Mouse (Mus musculus) ES-E14 (cell line): ENCODE data around the gene Nrip2. TPM values are rescaled to one million over a fixed set of nuclear protein-coding genes. Genes with fewer than 3 reads are reported as not detected.

ENCODE experiments used
- DNase-seq: peaks from one replicate; pipeline ENCODE4 v3.0.0-alpha.2; 2013; ENCODE audit warnings: low read depth, low spot score
- H3K27ac ChIP-seq: 2 replicates; pipeline ENCODE4 v1.5.1; 2012; ENCODE audit warnings: low read depth, mild to moderate bottlenecking, low read length, moderate library complexity, mixed read lengths; ENCODE audit not compliant: poor library complexity, insufficient read depth, severe bottlenecking
- H3K36me3 ChIP-seq: 2 replicates; pipeline ENCODE4 v1.6.1; 2012; ENCODE audit warnings: mild to moderate bottlenecking, low read length, moderate library complexity, mixed read lengths; ENCODE audit not compliant: control insufficient read depth, poor library complexity, insufficient read depth, severe bottlenecking
- H3K4me1 ChIP-seq, 2 experiments: fragments of 150-350 bp in 1 of 2; sonication (generic) in 1 of 2; 2 replicates each; pipeline ENCODE4 v1.6.1; 2012; ENCODE audit warnings: low read length in 2 of 2, mild to moderate bottlenecking in 1 of 2, mixed read lengths in 1 of 2; ENCODE audit not compliant: control insufficient read depth in 2 of 2, insufficient read depth in 2 of 2, poor library complexity in 1 of 2
- H3K4me3 ChIP-seq, 2 experiments: fragments of 150-350 bp in 1 of 2; sonication (generic) in 1 of 2; 2 replicates each; pipeline ENCODE4 v1.5.1; 2012; ENCODE audit warnings: low read length in 2 of 2, low read depth in 1 of 2, mild to moderate bottlenecking in 1 of 2, mixed read lengths in 1 of 2; ENCODE audit not compliant: insufficient read depth in 1 of 2, poor library complexity in 1 of 2, severe bottlenecking in 1 of 2
- H3K9ac ChIP-seq: 2 replicates; pipeline ENCODE4 v1.6.1; 2012; ENCODE audit warnings: low read depth, mild to moderate bottlenecking, low read length, mixed read lengths; ENCODE audit not compliant: poor library complexity, insufficient read depth, severe bottlenecking
- H3K9me3 ChIP-seq: fragments of 150-350 bp; sonication (generic); 2 replicates; pipeline ENCODE4 v1.6.1; 2012; ENCODE audit warnings: low read depth, mild to moderate bottlenecking, low read length; ENCODE audit not compliant: control insufficient read depth, insufficient read depth
- CHD2 ChIP-seq: IDR thresholded peaks from 2 replicates; pipeline ENCODE4 v1.6.1; 2014; ENCODE audit warnings: mild to moderate bottlenecking, low read depth, low read length, inconsistent platforms
- HCFC1 ChIP-seq: IDR thresholded peaks from 2 replicates; pipeline ENCODE4 v1.6.1; 2012; ENCODE audit warnings: low read length, inconsistent platforms, borderline replicate concordance; ENCODE audit not compliant: insufficient read depth
- MAFK ChIP-seq: IDR thresholded peaks from 2 replicates; pipeline ENCODE4 v1.6.1; 2014; ENCODE audit warnings: mild to moderate bottlenecking, low read depth, low read length, inconsistent platforms; ENCODE audit not compliant: insufficient read depth
- ZC3H11A ChIP-seq: IDR thresholded peaks from 2 replicates; pipeline ENCODE4 v1.6.1; 2012; ENCODE audit warnings: low read depth, mild to moderate bottlenecking, inconsistent platforms, low read length, borderline replicate concordance
- ZNF384 ChIP-seq: IDR thresholded peaks from 2 replicates; pipeline ENCODE4 v1.6.1; 2012; ENCODE audit warnings: low read depth, low read length, inconsistent platforms
- in situ Hi-C, 2 experiments: fragments of 600-800 bp; cut with MboI; formaldehyde crosslinking; loops; one replicate each; pipeline ENCODE4 v1.15.1; 2025; ENCODE audit warnings: low sequenced_read_pairs in 2 of 2, inconsistent platforms in 1 of 2; ENCODE audit not compliant: unreplicated experiment in 2 of 2
- total RNA-seq: library from RNA; depleted of rRNA; stranded (reverse); fragments of 300-350 nt; gene quantifications from 2 replicates; pipeline ENCODE4 v1.2.3, GENCODE M21; 2012

The Nrip2 gene
- total RNA-seq, 1 experiment: 0.27 TPM

- peaks cover 10 to 20% of the 10 kb centered on the region in 2 experiments; a peak in 3 of 4 replicates for H3K4me1 ChIP-seq
- in situ Hi-C loops: no loop called here
- TF ChIP-seq ZNF384: no peak
- no peak for TF ChIP-seq CHD2
- peak; percentile 60; the same call in 1 of the 2 replicates for TF ChIP-seq HCFC1
- H3K9me3 ChIP-seq: no peaks in the 10 kb centered on the region
- H3K27ac ChIP-seq: peak within 1 kb of the TSS; percentile 54
- H3K36me3 ChIP-seq: peaks cover 32% of the 10 kb centered on the region
- DNase-seq: peak; percentile 87
- H3K9ac ChIP-seq: peak within 1 kb of the TSS; percentile 89
- H3K4me3 ChIP-seq: peak within 1 kb of the TSS; percentile 89 to 93
Observed at GRCm38 (mm10) chr6:128438317-128438870, 39.3 kb downstream of the Nrip2 start, which contains the start of gene Fkbp4. Gene Fkbp4, minus strand, starts transcription at chr6:128438677.

DNA sequence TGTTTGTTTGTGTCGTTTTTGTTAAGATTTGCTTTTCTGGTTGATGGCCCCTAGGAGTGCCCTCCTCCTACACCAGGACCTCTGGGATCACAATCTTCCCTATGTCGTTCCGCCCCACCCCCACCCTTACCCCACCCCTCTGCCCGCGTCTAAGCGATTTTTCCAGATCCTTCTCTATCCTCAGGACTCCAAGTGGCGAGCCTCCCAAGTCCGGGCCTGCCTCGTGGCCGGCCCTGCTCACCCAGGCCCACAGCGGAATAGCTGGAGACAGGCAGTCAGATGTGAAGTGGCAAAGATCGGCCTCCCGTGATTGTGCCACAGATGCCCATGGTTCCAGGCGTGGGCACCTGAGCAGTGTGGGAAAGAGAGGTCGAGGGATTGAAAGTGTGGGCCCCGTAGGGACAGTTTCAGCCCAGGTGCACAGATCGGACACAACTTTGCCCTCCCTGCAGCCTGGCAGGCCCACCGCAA lies 39.8 kb downstream of the Nrip2 start:
- no peaks in the 10 kb centered on the region for H3K9me3 ChIP-seq
- in situ Hi-C loops: no loop called here
- H3K4me3 ChIP-seq: peak overlapping the region; percentile 52 to 93
- H3K9ac ChIP-seq: peak overlapping the region; percentile 85
- H3K36me3 ChIP-seq: peaks cover 27% of the 10 kb centered on the region
- H3K4me1 ChIP-seq: peaks cover 8 to 20% of the 10 kb centered on the region in 2 experiments; a peak in 3 of 4 replicates
- no peak for DNase-seq
- TF ChIP-seq CHD2 (no peak), ZNF384 (no peak), MAFK (no peak), ZC3H11A (no peak), HCFC1 (no peak)
- peak overlapping the region; percentile 8; the same call in 1 of the 2 replicates for H3K27ac ChIP-seq

- in situ Hi-C loops: no loop called here
- Histone ChIP-seq H3K9me3 (no peaks in the 10 kb centered on the region), H3K36me3 (peaks cover 14% of the 10 kb centered on the region), H3K4me3 (no peak overlapping the region), H3K9ac (no peak overlapping the region), H3K4me1 (peaks cover 12 to 25% of the 10 kb centered on the region in 2 experiments), H3K27ac (no peak overlapping the region)
- no peak for DNase-seq
- TF ChIP-seq ZNF384: no peak
- TF ChIP-seq MAFK: no peak
- no peak for TF ChIP-seq CHD2
- TF ChIP-seq ZC3H11A: no peak
- TF ChIP-seq HCFC1: no peak
Observed at GRCm38 (mm10) chr6:128440238-128440637, 41.1 kb downstream of the Nrip2 start.

DNA sequence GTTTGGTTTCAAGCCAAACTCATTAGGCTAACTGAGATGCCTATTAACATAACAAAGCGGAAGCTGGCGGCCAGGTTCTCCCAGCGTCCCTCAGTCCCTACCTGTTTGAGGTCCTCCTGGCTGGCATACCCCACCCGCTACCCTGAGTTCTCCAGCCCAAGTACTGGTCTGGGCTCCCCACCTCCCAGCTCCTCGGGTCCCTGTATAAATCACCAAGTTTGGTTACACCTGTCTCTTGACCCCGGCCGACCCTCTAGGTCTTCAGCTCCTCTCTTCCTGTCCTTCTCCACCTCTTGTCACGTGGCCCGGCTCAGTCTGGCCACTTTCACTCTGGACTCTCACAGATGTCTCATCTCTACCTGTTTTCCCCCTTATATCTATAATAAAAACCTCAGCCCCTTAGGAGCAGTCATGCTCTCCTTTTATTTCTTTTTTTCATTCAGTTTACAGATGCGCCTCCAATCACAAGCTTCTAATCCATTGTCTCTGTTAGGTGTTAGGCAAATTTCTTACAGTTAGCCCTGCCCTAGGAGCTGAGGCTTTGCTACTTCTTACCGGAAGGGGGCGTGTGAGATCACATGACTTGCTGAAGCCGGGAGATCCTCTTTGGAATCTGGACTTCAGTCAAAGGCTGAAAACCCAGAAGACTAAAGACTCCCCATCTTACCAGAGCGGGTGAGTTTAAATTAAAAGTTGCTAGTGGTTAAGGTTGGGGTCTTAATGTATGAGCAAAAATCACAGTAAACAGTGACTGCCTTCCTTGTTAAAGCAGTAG lies 46.9 kb downstream of the Nrip2 start:
- Histone ChIP-seq H3K4me1 (peaks cover 14 to 21% of the 10 kb centered on the region in 2 experiments), H3K9me3 (no peaks in the 10 kb centered on the region), H3K27ac (peak overlapping the region; percentile 95), H3K36me3 (no peaks in the 10 kb centered on the region; the same call in 1 of the 2 replicates), H3K9ac (peak overlapping the region; percentile 75; the same call in 1 of the 2 replicates), H3K4me3 (peak overlapping the region; percentile 14 to 28; a peak in 3 of 4 replicates)
- peak; percentile 83 for DNase-seq
- TF ChIP-seq ZNF384: no peak
- TF ChIP-seq MAFK: no peak
- TF ChIP-seq HCFC1: no peak
- no peak for TF ChIP-seq CHD2
- no peak for TF ChIP-seq ZC3H11A
- in situ Hi-C loops: no loop called here
